Mouse (Mus musculus) brain, adult 10 weeks (tissue): ENCODE results near the gene Ttll8. TPM values are rescaled to one million over a fixed set of nuclear protein-coding genes. Genes with fewer than 3 reads are reported as not detected.

ENCODE experiments used
- polyA plus RNA-seq: library from polyadenylated mRNA; stranded (reverse); fragments of 350-450 nt; fragmentation: Illumina TruSeq; extraction: RNeasy Lipid Tissue Mini Kit (QIAGEN cat#74804); gene quantifications from one replicate; pipeline ENCODE4 v1.2.3, GENCODE M21; 2015; ENCODE audit warnings: low read depth, low replicate concordance

The Ttll8 gene
- 0.76 TPM for polyA plus RNA-seq

DNA sequence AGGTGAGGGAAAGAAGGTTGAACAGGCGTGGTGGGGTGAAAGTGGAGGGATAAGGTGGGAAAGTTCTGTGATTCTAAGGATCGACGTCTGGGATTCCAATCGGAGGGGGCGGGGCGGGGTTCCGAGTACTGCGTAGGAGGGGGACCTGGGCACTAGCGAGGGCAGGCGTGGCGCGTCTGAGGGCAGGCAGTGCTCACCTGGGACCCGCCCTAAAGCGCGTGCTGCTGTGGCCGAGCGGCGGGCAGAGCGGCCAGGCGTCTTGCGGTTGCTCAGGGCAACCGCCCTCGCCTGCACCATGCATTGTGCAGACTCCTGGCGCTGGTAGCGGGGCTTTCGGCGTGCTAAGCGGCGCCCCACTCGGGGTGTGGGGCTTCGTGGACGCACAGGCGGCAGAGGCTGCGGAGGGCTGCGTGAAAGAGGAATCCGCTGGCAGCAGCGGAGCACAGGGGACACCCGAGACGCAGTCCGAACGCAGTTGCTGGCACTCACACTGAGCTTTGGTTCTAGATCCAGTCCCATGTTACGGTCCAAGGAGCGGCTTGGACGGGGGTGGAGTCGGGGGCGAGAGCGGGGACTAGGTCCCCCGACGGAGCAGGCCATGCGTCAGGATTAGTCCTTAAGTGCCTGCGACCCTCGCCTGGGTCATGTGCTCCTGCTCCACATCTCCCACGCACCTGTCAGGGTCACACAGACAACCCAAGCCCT is at the start of gene Ttll8:
Ttll8 (minus strand) TSS at position 51 of the 705 bp plus-strand sequence.

DNA sequence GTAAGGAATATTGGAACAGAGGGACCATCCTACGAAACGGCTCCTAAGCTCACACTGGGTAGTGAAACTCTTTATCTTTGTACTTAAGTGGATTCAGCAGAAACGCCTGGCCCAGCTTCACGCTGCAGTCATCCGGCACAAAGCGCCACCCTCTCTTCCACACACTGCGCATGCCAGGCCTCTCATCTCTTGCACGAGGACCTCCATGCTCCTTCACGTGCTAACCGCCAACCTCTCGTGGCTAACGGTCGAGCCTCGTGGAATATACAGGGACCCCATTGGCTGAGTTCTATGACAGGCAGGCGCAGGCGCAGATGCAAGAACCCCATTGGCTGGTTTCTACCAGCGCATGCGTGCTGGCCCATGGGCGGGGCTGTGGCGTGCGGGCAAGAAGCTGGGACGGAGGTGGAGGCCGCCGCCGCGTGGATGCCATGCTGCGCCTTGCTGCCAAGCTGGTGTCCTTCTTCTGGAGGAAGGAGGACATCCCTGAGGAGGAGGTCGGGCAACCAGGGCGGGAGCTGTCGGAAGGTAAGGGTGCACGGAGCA is 28.4 kb upstream of the Ttll8 start, which contains the start of gene Mov10l1:
Mov10l1 (plus strand) TSS at position 376 of the 546 bp plus-strand sequence.

DNA sequence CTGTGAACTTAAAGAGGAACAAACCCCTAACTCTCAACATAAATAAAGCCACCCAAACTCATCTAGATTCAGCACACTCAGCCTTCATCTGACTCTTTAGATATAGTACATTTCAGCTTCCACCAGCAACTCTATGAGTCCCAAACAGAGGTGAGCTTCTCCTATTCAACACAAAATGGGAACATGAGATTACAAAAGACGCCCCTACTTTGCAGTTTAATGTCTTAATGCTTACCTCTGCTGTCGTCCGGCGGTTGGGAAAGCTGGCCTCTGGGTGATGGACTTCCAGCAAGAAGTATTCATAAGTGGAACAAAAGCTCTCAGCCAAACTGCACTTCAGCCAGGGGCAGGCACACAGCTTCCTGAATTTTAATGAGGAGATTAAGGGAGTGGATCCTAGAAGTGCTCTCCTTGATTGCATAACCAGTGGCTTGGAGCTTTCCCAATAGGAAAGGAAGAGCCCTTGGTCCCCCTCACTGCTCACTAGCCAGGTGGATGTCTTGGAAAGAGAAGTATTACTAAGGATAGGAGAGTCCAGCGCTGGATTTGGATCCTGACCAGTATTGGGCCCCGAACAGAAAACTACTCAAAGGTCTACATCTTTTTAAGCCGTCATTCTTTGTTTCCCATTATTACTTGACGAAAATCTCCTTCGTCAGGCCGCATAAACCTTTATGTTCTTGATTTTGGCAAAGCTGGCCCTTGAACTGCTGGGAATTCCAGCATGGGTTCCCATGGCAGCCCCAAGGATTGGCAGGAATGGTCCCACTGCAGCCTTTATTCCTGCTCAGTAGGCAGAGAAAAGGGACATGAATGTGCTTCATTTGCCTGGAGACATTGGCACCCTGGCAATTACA is 24.3 kb upstream of the Ttll8 start, which contains the start of gene Mlc1:
Mlc1 (minus strand) TSS at position 727 of the 857 bp plus-strand sequence.

DNA sequence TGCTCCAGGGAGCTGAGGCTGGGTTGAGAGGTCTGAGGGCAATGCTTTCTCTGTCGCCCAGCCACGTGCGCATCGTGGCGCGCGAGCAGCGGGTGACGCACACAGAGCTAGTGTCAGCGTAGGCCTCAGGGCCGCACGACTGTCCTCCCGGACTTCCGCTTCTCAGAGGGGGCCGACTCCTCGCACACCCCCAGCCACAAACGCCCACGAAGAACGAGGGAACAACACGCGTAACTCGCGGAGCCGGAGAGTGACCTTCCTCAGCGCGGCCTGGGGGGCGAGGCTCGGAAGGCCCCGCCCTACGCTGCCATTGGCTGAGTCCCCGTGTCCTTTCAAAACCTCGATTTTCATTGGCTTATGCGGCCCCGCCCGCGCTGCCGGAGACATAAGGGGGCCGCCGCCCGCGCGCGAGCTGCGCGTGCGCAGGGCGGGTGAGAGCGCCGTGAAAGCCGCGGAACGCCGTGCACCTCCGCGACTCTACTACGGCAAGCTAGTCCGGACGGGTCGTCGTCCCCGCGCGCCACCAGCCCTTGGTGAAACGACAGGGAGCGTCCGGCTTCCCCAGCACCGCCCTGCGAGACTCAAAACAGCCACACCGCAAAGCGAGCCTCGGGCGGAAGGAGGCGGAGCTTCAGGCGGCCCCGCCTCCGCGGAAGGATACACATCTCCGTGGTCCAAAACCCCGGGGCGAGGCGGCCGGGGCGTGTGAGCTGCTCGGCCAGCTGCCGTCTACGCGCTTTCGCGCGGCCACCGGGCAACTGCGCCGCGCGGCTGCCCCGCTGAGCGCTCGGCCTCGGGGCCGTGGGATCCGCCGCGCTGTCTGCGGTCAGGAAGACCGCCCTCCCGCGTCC is 92.2 kb downstream of the Ttll8 start, which contains the start of gene Pim3:
Pim3 (plus strand) TSS at position 415 of the 851 bp plus-strand sequence.

Other genes starting within 250 kb of the Ttll8 start
- 23.4 TPM for gene Brd1, start 220.2 kb downstream of the Ttll8 start, polyA plus RNA-seq
- gene Zbed4, start 202.8 kb downstream of the Ttll8 start, polyA plus RNA-seq: 6.4 TPM
- 12.9 TPM for gene Alg12, start 135.1 kb downstream of the Ttll8 start, polyA plus RNA-seq
- gene Creld2, start 134.8 kb downstream of the Ttll8 start, polyA plus RNA-seq: 23.6 TPM
- gene Pim3, start 92.2 kb downstream of the Ttll8 start, polyA plus RNA-seq: 39.4 TPM
- 156 TPM for gene Mlc1, start 24.6 kb upstream of the Ttll8 start, polyA plus RNA-seq
- gene Mov10l1, start 28.5 kb upstream of the Ttll8 start, polyA plus RNA-seq: not detected
- 94.0 TPM for gene Panx2, start 105.3 kb upstream of the Ttll8 start, polyA plus RNA-seq
- 19.8 TPM for gene Trabd, start 120.7 kb upstream of the Ttll8 start, polyA plus RNA-seq
- 27.4 TPM for gene Selenoo, start 134.7 kb upstream of the Ttll8 start, polyA plus RNA-seq
- gene Tubgcp6, start 168.7 kb upstream of the Ttll8 start, polyA plus RNA-seq: 19.0 TPM
- 12.4 TPM for gene Hdac10, start 174.3 kb upstream of the Ttll8 start, polyA plus RNA-seq
- gene Mapk12, start 186.3 kb upstream of the Ttll8 start, polyA plus RNA-seq: 12.5 TPM
- gene Mapk11, start 195.2 kb upstream of the Ttll8 start, polyA plus RNA-seq: 51.9 TPM
- 36.2 TPM for gene Plxnb2, start 226.4 kb upstream of the Ttll8 start, polyA plus RNA-seq
- 51.1 TPM for gene Dennd6b, start 242.1 kb upstream of the Ttll8 start, polyA plus RNA-seq